Mouse (Mus musculus) MEL (cell line): ENCODE data around the gene C1ql4.

Experiments used
- BHLHE40 ChIP-seq: IDR thresholded peaks from 2 replicates; pipeline ENCODE4 v1.6.1; 2012; ENCODE audit warnings: low read depth, mild to moderate bottlenecking, inconsistent platforms, low read length, improper control_type of control experiment, borderline replicate concordance
- CTCF ChIP-seq, 3 experiments: IDR thresholded peaks in 2 of 3; conservative IDR thresholded peaks in 1 of 3; 2 replicates each; pipeline ENCODE4 v1.5.1; 2011 to 2012; ENCODE audit warnings: low read length in 3 of 3, low read depth in 2 of 3, mild to moderate bottlenecking in 2 of 3, improper control_type of control experiment in 1 of 3, inconsistent platforms in 1 of 3, mixed read lengths in 1 of 3, moderate library complexity in 1 of 3; ENCODE audit not compliant: control insufficient read depth in 1 of 3, insufficient read depth in 1 of 3, poor library complexity in 1 of 3, severe bottlenecking in 1 of 3
- EP300 ChIP-seq, 2 experiments: IDR thresholded peaks; 2 replicates each; pipeline ENCODE4 v1.6.1; 2011; ENCODE audit warnings: improper control_type of control experiment in 2 of 2, low read length in 2 of 2, low read depth in 1 of 2, mild to moderate bottlenecking in 1 of 2
- GABPA ChIP-seq: IDR thresholded peaks from 2 replicates; pipeline ENCODE4 v1.6.1; 2012; ENCODE audit warnings: low read depth, mild to moderate bottlenecking, inconsistent platforms, low read length, improper control_type of control experiment, moderate library complexity
- GATA1 ChIP-seq: IDR thresholded peaks from 2 replicates; pipeline ENCODE4 v1.6.1; 2011; ENCODE audit warnings: low read depth, low read length, improper control_type of control experiment
- MEF2A ChIP-seq: IDR thresholded peaks from 2 replicates; pipeline ENCODE4 v1.6.1; 2014; ENCODE audit warnings: low read depth, mild to moderate bottlenecking, inconsistent platforms, low read length, improper control_type of control experiment; ENCODE audit not compliant: poor library complexity, insufficient replicate concordance, severe bottlenecking; ENCODE audit errors: extremely low read depth
- MXI1 ChIP-seq: IDR thresholded peaks from 2 replicates; pipeline ENCODE4 v1.6.1; 2011; ENCODE audit warnings: mild to moderate bottlenecking, low read depth, low read length, improper control_type of control experiment
- MYC ChIP-seq: IDR thresholded peaks from 2 replicates; pipeline ENCODE4 v1.6.1; 2011; ENCODE audit warnings: low read depth, mild to moderate bottlenecking, low read length, improper control_type of control experiment, moderate library complexity
- POLR2A ChIP-seq, 2 experiments: IDR thresholded peaks; 2 replicates each; pipeline ENCODE4 v1.6.1; 2011 to 2012; ENCODE audit warnings: low read length in 2 of 2, mild to moderate bottlenecking in 2 of 2, control low read depth in 1 of 2, improper control_type of control experiment in 1 of 2, low read depth in 1 of 2, moderate library complexity in 1 of 2; ENCODE audit not compliant: control insufficient read depth in 1 of 2, insufficient read depth in 1 of 2, poor library complexity in 1 of 2
- UBTF ChIP-seq: IDR thresholded peaks from 2 replicates; pipeline ENCODE4 v1.6.1; 2012; ENCODE audit warnings: low read depth, mild to moderate bottlenecking, inconsistent platforms, low read length, improper control_type of control experiment, moderate library complexity, borderline replicate concordance; ENCODE audit not compliant: insufficient read depth
- USF1 ChIP-seq: IDR thresholded peaks from 2 replicates; pipeline ENCODE4 v1.6.1; 2014; ENCODE audit warnings: low read depth, mild to moderate bottlenecking, inconsistent platforms, low read length, improper control_type of control experiment, moderate library complexity

DNA sequence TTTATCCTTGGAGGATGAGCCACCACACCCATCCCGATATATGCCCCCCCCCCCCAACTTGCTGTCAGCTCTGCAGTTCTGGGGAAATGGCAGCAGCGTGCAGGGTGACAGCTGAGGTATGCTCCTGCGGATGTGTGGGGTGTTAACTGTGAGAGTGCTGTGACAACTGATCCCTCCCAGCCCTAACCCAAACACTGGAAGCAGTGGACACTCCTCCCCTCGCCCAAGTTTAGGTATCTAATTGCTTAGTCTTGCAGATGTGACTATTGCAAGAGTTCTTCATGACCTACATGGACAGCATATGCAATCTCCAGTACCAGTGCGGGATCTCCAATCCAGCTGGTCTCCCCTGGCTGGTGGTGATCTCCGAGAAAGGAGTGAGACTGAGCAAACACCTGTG is 7.7 kb upstream of the C1ql4 start:
- no peak for TF ChIP-seq CTCF (IDR thresholded peaks at IDR 0.05 in 2 of 3, conservative IDR thresholded peaks at IDR 0.05 in 1 of 3; ENCODE audit: control insufficient read depth in 1 of 3, insufficient read depth in 1 of 3, low read depth in 2 of 3, low read length in 3 of 3, poor library complexity in 1 of 3, severe bottlenecking in 1 of 3)
- no peak for TF ChIP-seq MXI1
- no peak for TF ChIP-seq POLR2A (IDR thresholded peaks at IDR 0.05; ENCODE audit: control insufficient read depth in 1 of 2, insufficient read depth in 1 of 2, low read depth in 1 of 2, low read length in 2 of 2, poor library complexity in 1 of 2)
- no peak for TF ChIP-seq GABPA
- TF ChIP-seq GATA1: no peak
- no peak for TF ChIP-seq BHLHE40
- TF ChIP-seq MYC: no peak
- TF ChIP-seq EP300 (IDR thresholded peaks at IDR 0.05; ENCODE audit: low read depth in 1 of 2, low read length in 2 of 2): no peak
- TF ChIP-seq UBTF: no peak
- no peak for TF ChIP-seq MEF2A
- no peak for TF ChIP-seq USF1
